ENCODE assay signal across 27 mouse cellular contexts in the genomic region with DNA sequence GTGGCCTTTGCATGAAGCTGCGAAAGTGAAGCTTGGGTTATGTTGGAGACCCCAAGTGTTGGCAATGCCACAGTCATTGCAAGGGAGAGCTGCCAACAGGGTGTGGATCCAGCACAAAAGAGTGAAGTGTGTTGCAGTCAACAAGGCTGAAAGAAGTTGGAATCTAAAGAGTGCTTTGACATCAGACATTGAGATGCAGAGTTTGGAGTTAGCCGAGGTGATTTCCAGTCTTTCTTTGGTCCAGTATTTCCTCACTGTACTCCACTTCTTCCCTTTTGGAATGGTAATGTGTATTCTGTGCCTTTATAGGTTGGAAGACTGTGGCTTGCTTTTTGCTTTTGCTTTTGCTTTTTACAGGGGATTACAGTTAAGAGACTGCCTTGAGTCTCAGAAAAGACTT.
"Had no signal": no experiment of that assay in that cellular context is flagged by ENCODE, and none has a peak within 500 bp of the region (broad histone marks: within the 10 kb centered on the region; RNA-seq: fewer than 3 reads in every experiment).

No protein-coding gene starts in this region.

- H3K27ac ChIP-seq: gastrocnemius, adult 2 months; heart, embryonic 10.5 days; hindbrain, embryonic 10.5 days; hindbrain, embryonic 12.5 days; hindbrain, embryonic 14.5 days; intestine, embryonic 15.5 days; layer of hippocampus, adult 2 months; left cerebral cortex, adult 2 months; limb, embryonic 10.5 days; limb, embryonic 12.5 days; liver, embryonic 13.5 days; liver, embryonic 15.5 days had no signal

- H3K4me3 ChIP-seq: gastrocnemius, adult 2 months; heart, embryonic 10.5 days; heart, embryonic 12.5 days; hindbrain, embryonic 10.5 days; hindbrain, embryonic 12.5 days; intestine, embryonic 15.5 days; layer of hippocampus, adult 2 months; left cerebral cortex, adult 2 months; limb, embryonic 10.5 days; limb, embryonic 12.5 days; liver, embryonic 13.5 days; liver, embryonic 15.5 days had no signal

- ATAC-seq: hindbrain, embryonic 16.5 days; inflammation-experienced regulatory T-cells, adult 6 months; intestine, embryonic 15.5 days; intestine, postnatal 0 days had no signal

- H3K4me2 ChIP-seq: heart, embryonic 12.5 days; hindbrain, embryonic 12.5 days; hindbrain, embryonic 14.5 days; intestine, embryonic 15.5 days; limb, embryonic 12.5 days; liver, embryonic 11.5 days; liver, embryonic 13.5 days; liver, embryonic 15.5 days had no signal

- H3K9me3 ChIP-seq: heart, embryonic 10.5 days; heart, embryonic 12.5 days; hindbrain, embryonic 10.5 days; hindbrain, embryonic 12.5 days; intestine, embryonic 15.5 days; limb, embryonic 10.5 days; limb, embryonic 12.5 days; liver, embryonic 13.5 days; liver, embryonic 15.5 days had no signal

- H3K9ac ChIP-seq: heart, embryonic 12.5 days; hindbrain, embryonic 12.5 days; hindbrain, embryonic 14.5 days; intestine, embryonic 15.5 days; limb, embryonic 12.5 days; liver, embryonic 13.5 days; liver, embryonic 15.5 days had no signal

- H3K4me1 ChIP-seq: heart, embryonic 10.5 days; heart, embryonic 12.5 days; hindbrain, embryonic 10.5 days; hindbrain, embryonic 12.5 days; intestine, embryonic 15.5 days; limb, embryonic 10.5 days; limb, embryonic 12.5 days; liver, embryonic 13.5 days; liver, embryonic 15.5 days had no signal

- H3K27me3 ChIP-seq: heart, embryonic 12.5 days; intestine, embryonic 15.5 days; limb, embryonic 12.5 days; liver, embryonic 13.5 days; liver, embryonic 15.5 days had no signal

- DNase-seq: gastrocnemius, adult 2 months; gastrocnemius, postnatal 10 days; gastrocnemius, postnatal 25 days; heart, adult 18-20 months; heart, postnatal 10 days; heart, postnatal 4 days; kidney, adult 2 months; kidney, adult 9 months; kidney, postnatal 10 days; kidney, postnatal 4 days; liver; liver, embryonic 13.5 days had no signal

- H3K36me3 ChIP-seq: heart, embryonic 10.5 days; heart, embryonic 12.5 days; hindbrain, embryonic 10.5 days; hindbrain, embryonic 12.5 days; intestine, embryonic 15.5 days; limb, embryonic 10.5 days; limb, embryonic 12.5 days; liver, embryonic 13.5 days; liver, embryonic 15.5 days had no signal
